Comparison of ENCODE assay signal across 10 mouse cellular contexts in the genomic region with DNA sequence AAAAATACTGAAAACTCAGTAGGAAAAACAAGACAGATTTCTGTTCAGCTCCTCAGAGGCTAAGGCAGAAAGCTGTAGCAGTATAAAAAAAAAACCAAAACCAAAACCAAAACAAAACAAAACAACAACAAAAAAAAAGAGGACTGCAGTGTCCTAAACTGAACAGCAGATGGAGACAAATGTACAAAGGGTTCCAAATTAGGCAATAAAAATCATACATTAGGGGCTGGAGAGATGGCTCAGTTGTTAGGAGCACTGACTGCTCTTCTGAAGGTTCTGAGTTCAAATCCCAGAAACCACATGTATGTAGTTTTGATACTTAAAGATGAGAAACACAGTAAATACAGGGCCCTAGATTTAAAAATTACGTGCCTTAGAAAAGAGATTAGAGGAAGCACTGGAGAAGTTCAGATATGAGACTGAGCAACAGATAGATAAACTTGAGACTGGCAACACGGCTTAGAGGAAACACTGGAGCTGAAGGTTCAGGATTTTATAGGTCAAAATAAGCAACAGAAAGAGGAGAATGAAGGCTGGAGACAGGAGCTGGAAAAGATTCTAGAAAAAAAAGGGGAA. TPM values are rescaled to one million over a fixed set of nuclear protein-coding genes. Genes with fewer than 3 reads are reported as not detected.
DNase-seq lines count a peak whose midpoint lies in the region; ATAC-seq and TF ChIP-seq lines count a peak whose summit lies in the region.
"Had no signal": no experiment of that assay in that cellular context is flagged by ENCODE, and none has a peak within 500 bp of the region (broad histone marks: within the 10 kb centered on the region; RNA-seq: fewer than 3 reads in every experiment).

No protein-coding gene starts in this region.

- TF ChIP-seq CTCF in gastrocnemius, adult 2 months (IDR thresholded peaks at IDR 0.05): peak; percentile 57

- no peak overlapping the region for H3K9ac ChIP-seq in liver, embryonic 13.5 days
- H3K9ac ChIP-seq: neural tube, embryonic 13.5 days had no signal

- peak overlapping the region; percentile 28 for H3K4me2 ChIP-seq in liver, embryonic 13.5 days
- H3K4me2 ChIP-seq: neural tube, embryonic 13.5 days had no signal

- no peak for DNase-seq in gastrocnemius, adult 2 months
- no peak for DNase-seq in gastrocnemius, postnatal 25 days
- DNase-seq in 3T3-L1 (ENCODE audit: low read depth, low spot score) (peak; percentile 70), R1 (ENCODE audit: low read depth, low spot score) (peak; percentile 47)
- DNase-seq in liver, embryonic 13.5 days: no peak
- DNase-seq in cerebellum, adult 9-11 months: no peak
- no peak for DNase-seq in adrenal gland, postnatal 10 days
- DNase-seq in heart, adult 9 months (ENCODE audit: low spot score in 2 of 2): no peak

- no peak overlapping the region for H3K4me3 ChIP-seq in gastrocnemius, adult 2 months
- peak overlapping the region; percentile 6; the same call in 1 of the 2 replicates for H3K4me3 ChIP-seq in liver, embryonic 13.5 days (replicated peaks)
- H3K4me3 ChIP-seq: hindbrain, embryonic 10.5 days; neural tube, embryonic 13.5 days had no signal

- intact Hi-C loops in gastrocnemius, adult 2 months (cut with DNase I): no loop called here

- WGBS in liver, embryonic 13.5 days (ENCODE audit: insufficient replicate concordance): 19% methylated on average over 2 of the region's 2 CpGs

- H3K27me3 ChIP-seq in liver, embryonic 13.5 days: no peaks in the 10 kb centered on the region
- H3K27me3 ChIP-seq: neural tube, embryonic 13.5 days had no signal

- peak; percentile 55 for ATAC-seq in liver, embryonic 13.5 days (ENCODE audit: low read depth)

- H3K4me1 ChIP-seq in liver, embryonic 13.5 days (replicated peaks): peaks cover 15% of the 10 kb centered on the region
- H3K4me1 ChIP-seq: hindbrain, embryonic 10.5 days; neural tube, embryonic 13.5 days had no signal

- no peaks in the 10 kb centered on the region for H3K36me3 ChIP-seq in liver, embryonic 13.5 days
- H3K36me3 ChIP-seq: hindbrain, embryonic 10.5 days; neural tube, embryonic 13.5 days had no signal

- H3K27ac ChIP-seq in gastrocnemius, adult 2 months: no peak overlapping the region
- no peak overlapping the region for H3K27ac ChIP-seq in liver, embryonic 13.5 days
- H3K27ac ChIP-seq: hindbrain, embryonic 10.5 days; neural tube, embryonic 13.5 days had no signal

- H3K9me3 ChIP-seq in liver, embryonic 13.5 days (replicated peaks): no peaks in the 10 kb centered on the region

RNA-seq across cellular contexts. Expression of gene Zfp984, which starts 5.1 kb away (rescaled TPM):
- 1 to 10 TPM; 1.1 TPM for total RNA-seq in gastrocnemius, adult 2 months (2021)
- under 1 TPM; 0.84 to 0.99 TPM for total RNA-seq in gastrocnemius, postnatal 25 days (2021)
- polyA plus RNA-seq in liver, embryonic 13.5 days (2015; fragmentation: Nextera tagmentation; extraction: Ambion mirVana): 6.4 and 8.4 TPM in 2 replicates
- total RNA-seq in adrenal gland, postnatal 10 days (2021): 1 to 10 TPM; 4.5 to 6.2 TPM

RNA-seq across cellular contexts. Expression of gene Zfp933, which starts 33.5 kb away (rescaled TPM):
- total RNA-seq in gastrocnemius, adult 2 months (2021): 1 to 10 TPM; 8.6 to 9.5 TPM
- total RNA-seq in gastrocnemius, postnatal 25 days (2021): 1 to 10 TPM; 8.1 to 8.2 TPM
- polyA plus RNA-seq in liver, embryonic 13.5 days (2015; fragmentation: Nextera tagmentation; extraction: Ambion mirVana): 1.3 and 1.5 TPM in 2 replicates
- 10 to 100 TPM; 16.4 to 21.2 TPM for total RNA-seq in adrenal gland, postnatal 10 days (2021)

RNA-seq across cellular contexts. Expression of gene Miip, which starts 53.9 kb away (rescaled TPM):
- total RNA-seq in gastrocnemius, adult 2 months (2021): 1 to 10 TPM; 5.1 to 5.5 TPM
- total RNA-seq in gastrocnemius, postnatal 25 days (2021): 1 to 10 TPM; 4.3 to 4.4 TPM
- polyA plus RNA-seq in liver, embryonic 13.5 days (2015; fragmentation: Nextera tagmentation; extraction: Ambion mirVana): 25.7 and 29.1 TPM in 2 replicates
- total RNA-seq in adrenal gland, postnatal 10 days (2021): 10 to 100 TPM; 18.5 to 29.4 TPM

RNA-seq across cellular contexts. Expression of gene Fv1, which starts 54.1 kb away (rescaled TPM):
- 1 to 10 TPM; 7.3 to 7.7 TPM for total RNA-seq in gastrocnemius, adult 2 months (2021)
- total RNA-seq in gastrocnemius, postnatal 25 days (2021): 1 to 10 TPM; 4.7 to 5.5 TPM
- polyA plus RNA-seq in liver, embryonic 13.5 days (2015; fragmentation: Nextera tagmentation; extraction: Ambion mirVana): 2.5 and 3.5 TPM in 2 replicates
- 1 to 10 TPM; 7.2 to 9.7 TPM for total RNA-seq in adrenal gland, postnatal 10 days (2021)

Comparison
In these comparisons a context has a peak if more than half of its experiments do, and no peak if none do; other contexts are left out.
1. DNase-seq: peak in 3T3-L1 (single experiment) and R1 (single experiment); none in gastrocnemius, adult 2 months (single experiment), gastrocnemius, postnatal 25 days (single experiment), liver, embryonic 13.5 days (single experiment), cerebellum, adult 9-11 months (single experiment), adrenal gland, postnatal 10 days (single experiment) and heart, adult 9 months (0 of 2).